Mouse (Mus musculus) midbrain, embryonic 14.5 days (tissue): ENCODE measurements at regions not wholly inside any gene's neighbourhood (a gene's known extent, or its start where the extent isn't known, plus 50 kb on each side); places are given as distances from the start of the nearest gene placed in this dataset.
A peak's percentile ranks its signal among the peaks of the same experiment; 100 is the strongest.

Source experiments
- ATAC-seq: fragments of 200-750 bp; cut with Nextera tagmentation; 2 replicates; pipeline ENCODE4 v1.8.0; 2017; ENCODE audit warnings: moderate number of reproducible peaks, moderate library complexity; ENCODE audit not compliant: low FRiP score, low TSS enrichment
- DNase-seq: peaks from one replicate; pipeline ENCODE4 v3.0.0-alpha.2; 2015
- H3K27ac ChIP-seq: fragments of 300-500 bp; sonication (generic); replicated peaks from 2 replicates; pipeline ENCODE4 v1.5.1; 2014; ENCODE audit warnings: mild to moderate bottlenecking, low read depth, low read length, moderate library complexity
- H3K27me3 ChIP-seq: fragments of 300-500 bp; sonication (generic); 2 replicates; pipeline ENCODE4 v1.6.1; 2014; ENCODE audit warnings: low read length, control low read depth, mixed read lengths; ENCODE audit not compliant: control insufficient read depth, insufficient read depth
- H3K36me3 ChIP-seq: fragments of 300-500 bp; sonication (generic); 2 replicates; pipeline ENCODE4 v1.6.1; 2014; ENCODE audit warnings: low read length, control low read depth; ENCODE audit not compliant: control insufficient read depth, insufficient read depth
- H3K4me1 ChIP-seq: fragments of 300-500 bp; sonication (generic); 2 replicates; pipeline ENCODE4 v1.6.1; 2014; ENCODE audit warnings: mild to moderate bottlenecking, antibody characterized with exemption, low read length, control low read depth; ENCODE audit not compliant: control insufficient read depth, insufficient read depth
- H3K4me2 ChIP-seq: fragments of 300-500 bp; sonication (generic); 2 replicates; pipeline ENCODE4 v1.6.1; 2014; ENCODE audit warnings: mild to moderate bottlenecking, low read length, moderate library complexity
- H3K4me3 ChIP-seq: fragments of 300-500 bp; sonication (generic); replicated peaks from 2 replicates; pipeline ENCODE4 v1.5.1; 2014; ENCODE audit warnings: low read depth, low read length
- H3K9ac ChIP-seq: fragments of 300-500 bp; sonication (generic); replicated peaks from 2 replicates; pipeline ENCODE4 v1.6.1; 2014; ENCODE audit warnings: mild to moderate bottlenecking, low read length, moderate library complexity
- H3K9me3 ChIP-seq: fragments of 300-500 bp; sonication (generic); 2 replicates; pipeline ENCODE4 v1.6.1; 2016; ENCODE audit warnings: low read length, control low read depth, mixed read lengths; ENCODE audit not compliant: control insufficient read depth
- WGBS: fragments of 180-500 bp; shearing (Covaris S2); extraction: QIAGEN DNeasy Blood & Tissue Kit; methylation state at CpG from one replicate; pipeline ENCODE4 v1.1.7; 2014; 5-methylcytosine and 5-hydroxymethylcytosine counted together

- Histone ChIP-seq H3K4me1 (no peaks in the 10 kb centered on the region), H3K4me2 (no peak overlapping the region), H3K4me3 (no peak overlapping the region), H3K36me3 (no peaks in the 10 kb centered on the region), H3K27me3 (no peaks in the 10 kb centered on the region), H3K9me3 (no peaks in the 10 kb centered on the region), H3K27ac (no peak overlapping the region), H3K9ac (no peak overlapping the region)
- WGBS, result 89% methylated on average over 4 of the region's 4 CpGs
- DNase-seq (no peak), ATAC-seq (no peak)
These were observed 169.0 kb upstream of the Zic4 start for GRCm38 (mm10) chr9:91193221-91193620.

GRCm38 (mm10) chr9:91193954-91194353 is 168.3 kb upstream of the Zic4 start:
- Histone ChIP-seq H3K36me3 (no peaks in the 10 kb centered on the region), H3K4me1 (no peaks in the 10 kb centered on the region), H3K27ac (no peak overlapping the region), H3K9me3 (no peaks in the 10 kb centered on the region), H3K27me3 (no peaks in the 10 kb centered on the region), H3K4me3 (no peak overlapping the region), H3K9ac (no peak overlapping the region), H3K4me2 (no peak overlapping the region)
- ATAC-seq (no peak), DNase-seq (no peak)
- 92% methylated on average over 3 of the region's 3 CpGs for WGBS

GRCm38 (mm10) chr9:91207281-91207680 is 154.9 kb upstream of the Zic4 start:
- H3K9me3 ChIP-seq, result no peaks in the 10 kb centered on the region
- DNase-seq (no peak), ATAC-seq (no peak)
- WGBS, result 71% methylated on average over 2 of the region's 2 CpGs
- H3K27me3 ChIP-seq, result no peaks in the 10 kb centered on the region
- H3K4me3 ChIP-seq, result no peak overlapping the region
- no peak overlapping the region for H3K4me2 ChIP-seq
- H3K27ac ChIP-seq, result no peak overlapping the region
- H3K4me1 ChIP-seq, result no peaks in the 10 kb centered on the region
- no peak overlapping the region for H3K9ac ChIP-seq
- no peaks in the 10 kb centered on the region for H3K36me3 ChIP-seq

GRCm38 (mm10) chr9:91227673-91228440 is 134.4 kb upstream of the Zic4 start:
- peak; percentile 80 for ATAC-seq
- 30% methylated on average over 10 of the region's 10 CpGs for WGBS
- DNase-seq, result peak; percentile 58
- no peaks in the 10 kb centered on the region for H3K9me3 ChIP-seq
- no peak overlapping the region for H3K27ac ChIP-seq
- peaks cover 6% of the 10 kb centered on the region; the same call in 1 of the 2 replicates for H3K4me1 ChIP-seq
- peak overlapping the region; percentile 33 for H3K4me2 ChIP-seq
- H3K27me3 ChIP-seq, result no peaks in the 10 kb centered on the region
- no peaks in the 10 kb centered on the region for H3K36me3 ChIP-seq
- no peak overlapping the region for H3K9ac ChIP-seq
- H3K4me3 ChIP-seq, result 0 out of 2 replicates have a peak overlapping the region, but pooled peaks have one; percentile 12

GRCm38 (mm10) chr9:91228525-91228924 is 133.7 kb upstream of the Zic4 start:
- no peak overlapping the region for H3K4me2 ChIP-seq
- DNase-seq (peak; percentile 14), ATAC-seq (no peak)
- peaks cover 6% of the 10 kb centered on the region; the same call in 1 of the 2 replicates for H3K4me1 ChIP-seq
- no peak overlapping the region for H3K9ac ChIP-seq
- H3K36me3 ChIP-seq, result no peaks in the 10 kb centered on the region
- H3K9me3 ChIP-seq, result no peaks in the 10 kb centered on the region
- no peak overlapping the region for H3K27ac ChIP-seq
- H3K27me3 ChIP-seq, result no peaks in the 10 kb centered on the region
- WGBS, result 55% methylated on average over 5 of the region's 5 CpGs
- H3K4me3 ChIP-seq, result no peak overlapping the region

GRCm38 (mm10) chr9:91253886-91254285 is 108.3 kb upstream of the Zic4 start:
- ATAC-seq, result no peak
- Histone ChIP-seq H3K27ac (no peak overlapping the region), H3K4me3 (no peak overlapping the region), H3K9ac (no peak overlapping the region), H3K4me1 (no peaks in the 10 kb centered on the region), H3K9me3 (peaks cover 2% of the 10 kb centered on the region; the same call in 1 of the 2 replicates), H3K27me3 (no peaks in the 10 kb centered on the region), H3K4me2 (no peak overlapping the region), H3K36me3 (no peaks in the 10 kb centered on the region)
- no peak for DNase-seq
- WGBS, result 69% methylated on average over 1 of the region's 1 CpGs

GRCm38 (mm10) chr9:91291340-91291739 is 70.9 kb upstream of the Zic4 start:
- Histone ChIP-seq H3K36me3 (no peaks in the 10 kb centered on the region), H3K27me3 (no peaks in the 10 kb centered on the region), H3K4me3 (no peak overlapping the region), H3K9ac (no peak overlapping the region), H3K27ac (no peak overlapping the region), H3K9me3 (no peaks in the 10 kb centered on the region), H3K4me2 (no peak overlapping the region), H3K4me1 (no peaks in the 10 kb centered on the region)
- DNase-seq, result no peak
- ATAC-seq, result no peak
- WGBS, result 78% methylated on average over 3 of the region's 3 CpGs
